Mouse (Mus musculus) gonadal fat pad, adult 2 months (tissue): ENCODE measurements around the gene Cbr3. TPM values are rescaled to one million over a fixed set of nuclear protein-coding genes. Genes with fewer than 3 reads are reported as not detected.
A peak's percentile ranks its signal among the peaks of the same experiment; 100 is the strongest.
"Not testable (repeated sequence)": the region's sequence is repeated elsewhere in the genome, so short reads cannot be mapped to it uniquely, and the experiment has no call there.

Experiments used
- DNase-seq: peaks from one replicate; pipeline ENCODE4 v3.0.0-alpha.2; 2012; ENCODE audit warnings: low read depth
- polyA plus RNA-seq: library from polyadenylated mRNA; depleted of rRNA; stranded (reverse); fragments of >200 nt; gene quantifications from 2 replicates; pipeline ENCODE4 v1.2.3, GENCODE M21; 2012; rRNA removed

Cbr3 gene
- polyA plus RNA-seq = 18.6 and 24.6 TPM in 2 replicates

DNA sequence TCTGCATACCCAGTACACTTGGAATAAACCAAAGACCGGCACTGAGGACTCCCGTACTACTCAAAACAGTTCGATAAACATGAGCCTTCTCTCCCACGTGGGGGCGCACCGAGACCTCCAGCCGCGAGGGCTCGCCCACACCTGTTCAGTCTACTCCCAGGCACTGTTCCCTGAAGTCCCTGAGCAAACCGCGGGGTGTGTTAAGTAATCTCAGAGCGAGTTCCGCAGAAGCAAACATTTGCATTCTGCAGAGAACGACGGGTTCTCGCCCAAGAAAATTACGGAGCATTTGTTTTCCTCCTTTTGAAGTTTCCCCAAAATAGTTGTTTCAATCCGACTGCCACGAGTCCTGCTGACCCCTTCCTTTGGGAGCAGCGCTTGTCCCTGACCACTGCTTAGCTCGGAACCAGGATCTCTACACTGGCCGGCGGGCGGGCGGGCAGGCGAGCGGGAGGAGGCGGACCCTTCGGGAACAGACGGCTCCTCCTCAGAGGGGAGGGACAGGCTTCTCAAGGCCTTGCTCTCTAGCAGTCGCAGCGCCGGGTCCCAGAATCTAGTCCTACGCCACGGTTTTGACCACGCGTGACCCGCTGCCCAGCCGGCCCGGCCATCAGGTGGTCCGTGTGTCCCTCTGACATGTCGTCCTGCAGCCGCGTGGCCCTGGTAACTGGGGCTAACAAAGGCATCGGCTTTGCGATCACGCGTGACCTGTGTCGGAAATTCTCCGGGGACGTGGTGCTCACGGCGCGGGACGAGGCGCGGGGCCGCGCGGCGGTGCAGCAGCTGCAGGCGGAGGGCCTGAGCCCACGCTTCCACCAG is at the start of gene Cbr3:
TSS of gene Cbr3 (plus strand) at position 527 of the 819 bp plus-strand sequence.
- peak; percentile 47 for DNase-seq

DNA sequence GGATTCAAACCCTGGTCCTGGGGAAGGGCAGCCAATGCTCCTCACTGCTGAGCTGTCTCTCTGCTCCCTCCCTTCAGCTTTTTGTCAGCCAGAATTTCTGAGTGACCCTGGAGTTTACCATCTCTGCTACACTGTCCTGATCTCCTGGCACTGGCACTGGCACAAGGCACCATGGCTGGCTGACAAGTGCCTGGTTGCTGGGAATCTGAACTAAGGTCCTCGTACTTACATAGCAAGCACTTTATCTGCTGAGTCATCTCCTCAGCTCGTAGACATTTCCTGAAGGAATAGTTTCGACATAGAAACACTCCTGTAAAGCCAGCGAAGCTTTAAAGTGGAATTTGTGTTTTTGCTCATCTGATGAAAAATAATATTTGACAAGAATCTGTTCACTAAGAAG is 39.0 kb upstream of the Cbr3 start:
- DNase-seq = no peak

DNA sequence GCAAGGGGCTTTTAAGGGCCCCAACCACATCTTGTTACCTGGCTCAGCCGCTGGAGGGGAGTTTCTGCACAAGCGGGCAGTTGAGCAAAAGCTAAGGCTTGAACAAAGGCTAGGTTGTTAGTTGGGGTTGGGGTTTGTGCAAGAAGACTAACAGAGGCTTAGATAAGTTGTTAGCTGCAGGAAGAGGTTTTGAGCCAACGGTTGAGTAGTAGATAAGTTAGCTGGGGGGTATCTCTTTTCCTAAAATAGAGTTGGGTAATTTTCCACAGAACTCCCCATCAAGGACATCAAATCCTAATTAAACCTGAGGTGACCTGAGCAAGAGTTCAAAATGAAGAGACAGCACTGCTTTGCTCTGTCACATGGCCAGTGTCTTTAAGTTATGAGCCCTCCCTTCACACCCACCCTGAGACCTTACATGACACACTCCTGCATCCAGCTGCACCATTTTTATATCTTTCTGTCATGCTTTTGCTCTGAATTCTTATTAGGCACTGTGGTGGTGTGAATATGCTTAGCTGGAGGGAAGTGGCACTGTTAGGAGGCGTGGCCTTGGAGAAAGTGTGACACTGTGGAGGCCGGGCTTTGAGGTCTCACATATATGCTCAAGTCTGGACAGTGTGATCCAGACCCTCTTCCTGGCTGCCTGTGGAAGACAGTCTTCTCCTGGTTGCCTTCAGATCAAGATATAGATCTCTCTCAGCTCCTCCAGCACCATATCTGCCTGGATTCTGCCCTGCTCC is 34.4 kb upstream of the Cbr3 start:
- DNase-seq = no peak

DNA sequence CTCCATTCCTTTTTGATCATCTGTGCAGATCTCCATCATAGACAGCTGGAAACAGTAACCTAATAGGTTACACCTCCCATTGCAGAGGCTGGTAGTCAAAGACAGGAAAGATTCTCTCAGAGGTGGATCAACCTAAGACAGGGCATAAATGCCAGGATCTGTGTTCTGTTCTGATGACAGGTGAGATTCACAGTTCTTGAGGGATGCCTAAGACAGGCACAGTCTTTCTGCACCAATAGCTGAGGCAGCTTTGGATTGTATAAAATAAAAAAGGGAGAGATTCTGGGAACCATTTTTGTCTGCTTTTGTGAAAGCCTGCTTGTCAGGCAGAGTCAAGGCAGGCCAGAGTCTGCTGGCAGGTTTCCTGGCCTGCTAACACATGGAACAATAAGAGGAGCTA is 15.0 kb upstream of the Cbr3 start:
- no peak for DNase-seq

DNA sequence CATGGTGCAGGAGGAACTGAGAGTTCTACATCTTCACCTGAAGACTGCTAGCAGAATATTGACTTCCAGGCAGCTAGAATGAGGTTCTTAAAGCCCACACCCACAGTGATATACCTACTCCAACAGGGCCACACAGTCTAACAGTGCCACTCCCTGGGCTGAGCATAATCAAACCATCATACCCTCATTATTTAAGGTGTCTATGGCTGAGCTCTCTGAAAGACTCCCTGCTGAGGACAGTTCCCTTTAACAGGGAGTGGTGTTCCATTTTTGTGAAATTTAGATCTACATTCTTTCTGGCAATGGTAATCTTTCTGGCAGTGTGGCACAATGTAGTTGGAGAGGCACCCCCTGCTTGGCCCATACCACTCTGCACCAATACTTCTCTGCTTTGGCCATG is 13.5 kb upstream of the Cbr3 start:
- DNase-seq = no peak

DNA sequence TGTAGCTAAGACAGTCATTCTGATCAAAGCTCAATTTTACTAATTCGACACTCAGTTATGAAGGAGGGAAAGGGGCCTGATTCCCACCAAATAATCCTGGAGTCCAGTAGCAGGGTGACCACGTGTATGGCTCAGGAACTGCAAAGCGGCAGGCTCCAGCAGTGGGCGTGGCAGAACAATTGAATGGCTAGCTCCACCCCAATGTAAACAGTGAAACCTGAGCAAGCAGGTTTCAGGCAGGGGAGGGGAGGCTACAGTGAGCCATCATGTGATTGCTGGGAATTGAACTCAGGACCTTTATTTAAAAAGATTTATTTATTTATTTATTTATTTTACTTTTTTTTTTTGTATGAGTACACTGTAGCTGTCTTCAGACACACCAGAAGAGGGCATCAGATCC is 12.5 kb upstream of the Cbr3 start:
- not testable (repeated sequence) for DNase-seq

DNA sequence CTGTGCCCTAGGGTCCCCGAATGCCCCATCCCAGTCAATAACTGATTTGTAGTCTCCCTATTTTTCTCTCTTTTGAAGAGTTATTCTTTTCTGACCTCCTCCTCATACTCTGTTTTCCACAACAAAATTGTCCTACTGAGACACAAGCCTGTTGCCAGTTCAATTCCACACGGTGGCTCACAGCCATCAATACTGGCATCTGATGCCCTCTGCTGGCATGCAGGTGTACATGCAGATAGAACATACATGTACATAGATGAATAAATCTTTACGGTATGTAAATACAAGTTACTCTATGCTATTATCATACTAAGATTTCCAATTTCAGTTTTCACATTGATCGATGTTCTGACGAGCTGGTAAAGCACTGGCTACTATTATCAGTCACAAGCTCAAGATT is 12.0 kb upstream of the Cbr3 start:
- no peak for DNase-seq

DNA sequence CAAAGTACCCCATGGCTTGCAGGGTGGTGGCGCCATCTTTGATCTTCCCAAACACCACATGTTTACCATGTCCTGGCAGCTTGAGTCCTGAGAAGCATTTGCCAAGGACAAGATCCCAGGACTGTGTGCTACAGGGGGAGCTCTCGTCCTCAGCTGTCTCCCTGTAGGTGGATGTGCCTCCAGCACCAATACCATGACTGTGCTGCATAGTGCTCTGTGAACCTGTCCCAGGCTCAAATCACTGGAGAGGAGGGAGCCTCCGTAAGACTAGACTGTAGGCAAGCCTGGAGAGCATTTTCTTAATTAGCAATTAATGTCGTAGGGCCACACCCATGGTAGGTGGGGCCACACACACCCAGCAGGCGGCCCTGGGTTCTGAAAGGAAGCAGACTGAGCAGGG is 6.6 kb upstream of the Cbr3 start:
- DNase-seq = no peak

DNA sequence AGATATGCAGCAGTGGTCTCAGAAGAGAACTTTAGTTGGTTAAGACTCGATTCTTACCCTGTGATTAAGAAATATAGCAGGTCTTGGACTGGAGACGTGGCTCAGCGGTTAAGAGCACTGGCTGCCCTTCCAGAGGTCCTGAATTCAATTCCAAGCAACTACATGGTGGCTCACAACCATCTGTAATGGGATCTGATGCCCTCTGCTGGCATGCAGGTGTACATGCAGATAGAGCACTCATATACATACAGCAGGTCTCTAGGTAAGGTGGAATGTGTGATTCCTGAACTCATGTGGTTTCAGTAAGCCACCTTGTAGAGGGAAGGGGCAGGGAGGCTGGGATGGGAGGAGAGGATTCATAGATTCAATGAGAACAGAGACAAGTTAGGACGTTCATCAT is 4.8 kb upstream of the Cbr3 start:
- DNase-seq = no peak

DNA sequence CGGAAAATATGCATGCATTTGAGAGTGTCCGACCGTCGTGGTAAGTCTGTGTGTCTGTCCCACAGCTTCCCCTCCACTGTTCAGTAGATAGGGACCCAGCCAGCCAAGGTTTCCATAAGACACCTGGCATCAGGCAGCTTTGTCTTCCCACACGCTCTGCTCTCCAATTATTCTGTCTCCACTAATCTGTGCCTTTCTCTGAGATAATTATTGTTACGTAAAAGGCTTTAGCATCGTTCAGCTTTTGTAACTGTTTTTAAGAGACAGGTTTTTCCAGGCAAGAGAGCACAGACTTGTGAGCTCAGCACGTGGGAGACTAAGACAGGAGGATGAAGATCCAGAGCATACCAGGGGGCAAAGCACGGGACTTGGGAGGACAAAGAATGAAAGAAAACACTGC is 3.9 kb upstream of the Cbr3 start:
- peak; percentile 51 for DNase-seq

DNA sequence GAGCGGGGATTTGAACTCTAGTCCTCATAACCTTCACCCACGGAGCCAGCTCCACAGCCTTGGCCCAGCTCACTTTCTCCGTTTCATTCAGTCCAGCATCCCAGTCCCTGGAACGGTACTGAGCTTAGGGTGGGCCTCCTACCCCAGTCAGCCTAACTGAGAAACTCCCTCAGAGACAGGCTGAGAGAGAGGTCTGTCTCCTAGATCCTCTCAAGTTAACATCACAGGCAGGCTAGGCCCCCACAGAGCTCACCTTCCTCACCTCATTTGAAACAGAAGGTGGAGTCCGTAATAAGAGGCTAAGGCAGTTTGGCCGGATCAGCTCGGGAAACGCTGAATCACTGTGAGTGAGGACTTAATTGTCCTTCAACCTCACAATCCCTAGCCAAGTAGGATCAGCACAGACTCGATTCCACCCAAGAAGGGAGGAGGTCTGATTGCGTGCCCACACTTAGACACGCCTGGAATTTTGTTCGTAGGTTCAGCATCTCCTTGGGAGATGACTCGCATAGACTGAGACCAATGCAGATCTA is 793 bp upstream of the Cbr3 start:
- no peak for DNase-seq

DNA sequence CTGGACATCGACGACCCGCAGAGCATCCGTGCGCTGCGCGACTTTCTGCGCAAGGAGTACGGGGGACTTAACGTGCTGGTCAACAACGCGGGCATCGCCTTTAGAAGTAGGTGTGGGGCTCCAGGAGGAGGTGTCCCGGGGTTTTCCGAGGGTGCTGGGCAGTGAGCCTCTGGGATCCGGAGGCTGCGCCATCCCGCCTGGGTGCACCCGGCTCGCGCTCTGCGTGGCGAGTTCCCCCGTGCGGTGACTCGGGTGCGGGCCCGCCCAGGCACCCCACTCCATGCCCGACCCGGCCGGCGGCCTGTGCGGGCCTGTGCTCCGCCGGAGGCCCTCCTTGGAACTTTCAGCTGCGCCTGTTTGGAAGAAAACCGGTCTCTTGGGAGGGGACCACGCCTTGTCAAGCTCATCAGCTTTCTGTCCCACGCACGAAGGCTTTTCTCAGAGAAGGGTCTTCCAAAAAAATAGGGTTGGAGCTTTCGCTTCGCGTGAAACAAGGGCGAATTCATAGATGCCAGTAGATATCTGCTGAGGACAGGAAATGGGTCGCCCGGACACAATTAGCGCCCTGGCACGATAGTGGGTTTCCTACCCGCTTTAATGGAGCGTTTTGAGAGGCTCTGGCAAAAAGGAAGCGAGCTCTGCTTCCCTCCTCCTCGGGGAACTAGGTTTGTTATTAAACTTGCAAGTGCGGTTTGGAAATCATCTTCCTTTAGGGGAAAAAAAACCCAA is 657 bp downstream of the Cbr3 start:
- DNase-seq = no peak

DNA sequence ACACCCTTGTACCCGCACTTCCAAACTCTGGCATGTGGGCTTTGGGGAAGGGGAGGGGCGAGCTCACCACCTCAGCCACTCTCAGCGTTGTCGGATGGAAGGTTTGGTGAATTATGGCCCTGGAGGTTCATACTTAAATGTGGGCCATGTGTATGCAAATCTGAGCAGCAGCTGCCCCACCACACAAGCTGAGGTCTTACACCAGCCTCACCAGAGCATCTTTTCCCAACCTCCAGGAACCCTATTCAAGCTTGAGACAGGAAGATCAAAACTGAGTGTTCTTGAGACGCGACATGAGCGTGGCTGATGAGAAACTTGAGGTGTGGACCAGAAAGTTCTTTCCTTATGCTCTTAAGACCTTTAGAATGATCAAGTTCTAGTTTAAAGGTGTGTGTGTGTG is 1.4 kb downstream of the Cbr3 start:
- DNase-seq = no peak

DNA sequence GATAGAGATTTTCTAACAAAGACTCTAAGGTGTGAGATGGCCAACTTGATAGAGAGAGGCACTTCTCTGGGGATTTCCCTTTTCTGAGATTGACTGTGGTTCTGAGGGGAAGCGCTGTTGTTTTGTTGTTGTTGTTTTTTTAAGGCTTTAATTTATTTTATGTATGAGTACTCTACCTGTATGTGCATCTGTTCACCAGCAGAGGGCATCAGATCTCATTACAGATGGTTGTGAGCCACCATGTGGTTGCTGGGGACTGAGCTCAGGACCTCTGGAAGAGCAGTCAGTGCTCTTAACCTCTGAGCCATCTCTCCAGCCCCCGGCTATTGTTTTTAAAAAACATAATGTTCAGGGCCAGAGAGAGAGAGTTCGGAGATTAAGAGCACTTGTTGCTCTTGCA is 2.8 kb downstream of the Cbr3 start:
- not testable (repeated sequence) for DNase-seq

DNA sequence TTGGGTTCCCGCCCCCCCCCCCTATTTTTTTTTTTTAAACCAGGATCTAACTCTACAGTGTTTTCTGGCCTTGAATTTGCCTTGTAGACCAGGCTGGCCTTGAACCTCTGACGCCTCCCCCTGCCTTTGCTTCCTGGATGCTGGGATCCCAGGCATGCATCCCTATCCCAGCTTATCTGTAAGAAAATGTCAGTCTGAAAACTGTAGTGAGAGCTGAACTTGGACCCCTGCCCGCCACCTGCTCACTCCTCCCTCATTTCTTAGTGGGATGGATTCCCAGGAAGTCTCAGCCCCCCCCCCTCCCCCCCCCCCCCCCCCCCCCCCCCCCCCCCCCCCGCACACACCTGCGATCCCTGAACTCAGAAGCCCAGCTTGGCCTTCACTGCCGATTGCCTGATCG is 3.4 kb downstream of the Cbr3 start:
- no peak for DNase-seq

DNA sequence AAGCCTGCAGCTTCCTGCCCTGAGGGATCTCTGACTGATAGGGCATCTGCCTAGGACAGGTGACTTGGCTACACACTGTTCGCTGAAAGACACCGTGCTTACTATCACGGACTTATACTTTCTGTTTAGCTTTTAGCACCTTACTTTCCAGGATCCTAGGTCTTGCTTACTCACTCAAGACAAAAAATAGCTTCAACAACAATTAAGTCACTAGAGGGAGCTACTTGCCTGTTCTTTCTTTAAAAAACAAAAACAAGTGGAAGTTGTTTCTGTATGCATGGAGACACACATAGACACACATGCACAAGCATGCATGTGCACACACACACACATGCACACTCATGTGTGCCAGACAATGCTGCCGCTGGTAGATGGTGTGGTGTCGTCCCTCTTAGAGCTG is 3.9 kb downstream of the Cbr3 start:
- peak; percentile 30 for DNase-seq

DNA sequence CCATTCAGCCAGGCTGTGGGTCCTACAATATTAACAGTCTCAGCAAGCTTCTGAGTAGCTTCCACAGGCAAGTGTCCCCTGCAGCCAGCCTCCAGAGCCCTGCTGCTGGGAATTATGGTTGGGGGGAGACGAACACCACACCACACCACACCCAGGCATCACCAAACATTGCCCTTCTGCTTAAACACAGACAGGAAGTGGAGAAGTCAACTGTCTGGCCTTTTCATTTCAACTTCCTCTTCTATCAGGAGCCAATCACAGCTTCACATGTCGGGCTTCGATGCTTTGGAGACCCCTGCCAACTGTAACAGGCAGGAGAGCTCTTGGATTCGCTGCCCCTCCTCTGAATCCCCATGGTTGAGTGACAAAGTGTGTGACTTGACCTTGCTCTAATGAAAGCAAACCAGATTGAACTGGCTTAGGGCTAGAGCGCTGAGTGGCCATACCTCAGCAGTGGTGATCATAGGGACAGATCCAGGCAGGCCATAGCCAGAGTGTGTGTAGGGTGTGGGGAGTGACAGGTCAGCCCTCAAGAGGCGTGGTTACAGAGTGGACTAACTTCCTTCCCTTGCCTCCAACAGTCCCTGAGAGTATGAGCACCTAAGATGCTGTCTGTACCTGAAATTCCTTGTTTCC is 8.3 kb downstream of the Cbr3 start:
- no peak for DNase-seq

DNA sequence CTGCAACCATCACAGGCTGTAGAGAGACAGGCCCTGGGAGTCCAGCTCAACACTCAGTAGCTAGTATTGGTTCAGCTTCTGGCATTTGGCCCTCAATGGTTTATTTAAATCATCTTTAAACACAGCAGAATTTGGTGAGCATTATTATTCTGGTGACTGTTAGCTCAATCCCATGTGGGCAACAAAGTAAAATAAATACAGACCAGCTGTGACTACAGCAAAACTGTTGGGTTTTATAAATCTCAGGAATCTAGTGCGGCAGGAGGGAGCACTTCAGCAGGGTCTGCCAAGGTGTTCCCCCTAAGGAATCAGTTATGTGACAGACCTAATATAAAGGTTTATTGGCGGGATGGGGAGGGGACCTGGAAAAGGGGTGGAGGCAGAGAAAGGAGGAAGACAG is 9.7 kb downstream of the Cbr3 start:
- no peak for DNase-seq

DNA sequence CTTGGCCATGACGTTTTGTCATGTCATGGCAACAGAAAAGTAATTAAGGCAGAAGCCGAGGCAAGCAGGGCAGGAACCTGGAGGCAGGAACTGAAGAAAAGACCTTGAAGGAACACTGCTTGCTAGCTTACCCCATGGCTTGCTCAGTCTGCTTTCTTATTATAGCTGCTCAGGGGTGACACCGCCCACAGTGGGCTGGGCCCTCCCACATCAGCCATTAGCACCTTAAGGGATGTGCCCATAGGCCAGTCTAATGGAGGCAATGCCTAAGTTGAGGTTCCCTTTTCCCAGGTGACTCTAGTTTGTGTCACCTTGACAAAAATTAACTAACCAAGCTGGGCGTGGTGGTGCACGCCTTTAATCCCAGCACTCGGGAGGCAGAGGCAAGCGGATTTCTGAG is 24.1 kb downstream of the Cbr3 start:
- DNase-seq = no peak

DNA sequence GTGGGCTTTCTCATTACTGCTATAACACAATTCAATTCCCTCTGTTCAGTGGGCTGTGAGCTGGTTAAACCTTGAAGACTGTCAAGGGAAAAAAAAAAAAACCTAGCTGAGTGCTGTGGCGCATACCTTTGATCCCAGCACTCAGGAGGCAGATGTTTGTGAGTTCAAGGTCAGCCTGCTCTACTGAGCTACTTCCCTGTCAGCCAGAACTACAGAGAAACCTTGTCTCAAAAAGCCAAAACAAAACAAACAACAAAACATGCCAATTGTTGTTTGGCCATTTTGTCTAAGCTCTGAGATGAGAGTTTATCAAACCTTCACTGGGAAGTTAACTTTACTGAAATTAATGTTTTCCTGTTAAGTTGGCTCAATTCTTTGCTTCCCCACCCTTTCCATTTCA is 26.2 kb downstream of the Cbr3 start:
- DNase-seq = no peak

DNA sequence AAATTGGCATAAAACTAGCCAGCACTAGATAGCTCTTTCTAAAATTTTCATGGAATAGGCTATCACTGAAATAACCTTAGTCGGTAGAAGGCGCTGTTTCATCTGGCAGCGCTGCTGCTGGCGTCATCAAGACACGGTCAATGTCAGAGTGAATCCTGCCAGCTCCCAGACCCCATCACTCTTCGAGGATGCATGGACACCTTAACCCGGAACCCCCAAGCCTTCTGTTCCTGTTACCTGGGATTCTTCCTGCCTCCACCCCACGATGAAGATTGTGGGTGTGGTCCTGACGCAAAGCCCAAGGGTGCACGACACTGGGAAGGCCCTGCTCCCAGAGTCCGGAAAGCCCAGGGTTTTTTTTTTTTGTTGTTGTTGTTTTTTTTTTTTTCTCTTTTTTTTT is 27.9 kb downstream of the Cbr3 start:
- no peak for DNase-seq
